In the genomic region with DNA sequence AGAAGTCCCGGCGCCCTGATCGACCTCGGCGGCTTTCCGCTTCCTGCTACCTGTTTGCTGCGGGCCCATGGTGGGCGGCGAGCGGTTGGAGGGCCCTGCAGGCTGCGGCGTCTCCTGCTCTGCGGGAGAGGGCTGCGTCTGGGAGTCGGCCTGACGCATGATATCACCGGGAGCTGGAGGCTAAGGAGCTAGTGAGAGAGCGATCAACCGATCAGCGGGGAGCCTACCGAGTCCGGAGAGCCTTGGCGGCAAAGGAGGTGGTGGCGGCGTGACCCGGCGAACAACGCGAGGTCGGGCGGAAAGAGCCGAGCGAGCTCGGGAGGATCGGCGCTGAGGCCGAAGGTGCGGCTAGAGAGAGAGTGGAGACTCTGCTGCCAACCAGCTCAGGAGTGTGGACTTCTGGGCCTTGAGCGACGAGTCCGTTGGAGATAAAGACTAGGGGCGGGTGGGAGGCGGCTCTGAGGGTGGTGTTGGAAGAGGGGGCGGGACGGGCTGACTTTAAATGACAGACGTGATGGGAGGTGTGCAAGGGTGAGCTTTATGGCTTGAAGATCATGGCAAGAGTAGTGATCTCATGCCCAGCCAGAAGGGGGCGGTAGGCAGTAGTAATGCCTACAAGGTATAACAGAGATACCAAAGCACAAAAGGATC, we compare ENCODE assay signal across 8 mouse cellular contexts. TPM values are rescaled to one million over a fixed set of nuclear protein-coding genes. Genes with fewer than 3 reads are reported as not detected.
DNase-seq lines count a peak whose midpoint lies in the region; ATAC-seq and TF ChIP-seq lines count a peak whose summit lies in the region.

Gene Dcaf12l1 (minus strand): TSS at position 437 of the 651 bp plus-strand sequence.

- no peaks in the 10 kb centered on the region for H3K27me3 ChIP-seq in hindbrain, postnatal 0 days (ENCODE audit: insufficient read depth, low read length)

- peak; percentile 94 for ATAC-seq in hindbrain, postnatal 0 days
- ATAC-seq in monocyte, adult 5-6 weeks (replicated peaks; ENCODE audit: insufficient number of reproducible peaks, low FRiP score, low TSS enrichment, poor library complexity, severe bottlenecking): no peak

- DNase-seq in adrenal gland, adult (ENCODE audit: inconsistent age in 2 of 2, low spot score in 1 of 2): peak; percentile 61 to 79
- peak; percentile 81 to 89 for DNase-seq in cerebellum, postnatal 25 days
- peak; percentile 57 to 71 for DNase-seq in frontal cortex, postnatal 36 days (ENCODE audit: low spot score in 2 of 2)
- peak; percentile 71 for DNase-seq in hindbrain, postnatal 0 days (ENCODE audit: low spot score)
- peak; percentile 48 to 61 for DNase-seq in left cerebral cortex, adult 2 months (ENCODE audit: extremely low spot score in 1 of 2, low spot score in 2 of 2)
- DNase-seq in lung, postnatal 25 days (ENCODE audit: low spot score): peak; percentile 2
- DNase-seq in right cerebral cortex, postnatal 10 days (ENCODE audit: low spot score in 2 of 2): peak; percentile 62 to 63

- H3K4me2 ChIP-seq in hindbrain, postnatal 0 days (ENCODE audit: low read depth, low read length): peak within 1 kb of the TSS; percentile 62

- H3K36me3 ChIP-seq in hindbrain, postnatal 0 days (ENCODE audit: insufficient read depth, low read length): no peaks in the 10 kb centered on the region

- TF ChIP-seq CTCF in hindbrain, postnatal 0 days (IDR thresholded peaks at IDR 0.05; ENCODE audit: low read depth): peak; percentile 52
- TF ChIP-seq CTCF in left cerebral cortex, adult 2 months (IDR thresholded peaks at IDR 0.05): peak; percentile 52

- H3K9me3 ChIP-seq in hindbrain, postnatal 0 days (ENCODE audit: low read length): no peaks in the 10 kb centered on the region

- H3K4me1 ChIP-seq in hindbrain, postnatal 0 days (ENCODE audit: insufficient read depth, low read length): no peaks in the 10 kb centered on the region

- 28% methylated on average over 47 of the region's 47 CpGs for WGBS in hindbrain, postnatal 0 days

- intact Hi-C loops in left cerebral cortex, adult 2 months (cut with DNase I): no loop called here

- peak within 1 kb of the TSS; percentile 49 for H3K4me3 ChIP-seq in hindbrain, postnatal 0 days (ENCODE audit: low read length)
- peak within 1 kb of the TSS; percentile 56 for H3K4me3 ChIP-seq in left cerebral cortex, adult 2 months

- H3K27ac ChIP-seq in hindbrain, postnatal 0 days: peak within 1 kb of the TSS; percentile 51; the same call in 1 of the 2 replicates
- H3K27ac ChIP-seq in left cerebral cortex, adult 2 months: peak within 1 kb of the TSS; percentile 71

- H3K9ac ChIP-seq in hindbrain, postnatal 0 days (replicated peaks; ENCODE audit: low read length): peak within 1 kb of the TSS; percentile 56

RNA-seq across cellular contexts. Expression of gene Dcaf12l1, which starts in this region (rescaled TPM):
- total RNA-seq in hindbrain, postnatal 0 days (2014; rRNA removed): 26.2 and 30.0 TPM in 2 replicates
- 14.1 and 15.0 TPM in 2 replicates for polyA plus RNA-seq in hindbrain, postnatal 0 days (2015; fragmentation: Nextera tagmentation; extraction: Ambion mirVana)
- 10 to 100 TPM; 44.2 to 46.2 TPM for total RNA-seq in left cerebral cortex, adult 2 months (2021)
- not detected in 3 replicates for total RNA-seq in monocyte, adult 5-6 weeks (2017)

Comparison
In these comparisons a context has a peak if more than half of its experiments do, and no peak if none do; other contexts are left out.
1. RNA of gene Dcaf12l1 (total RNA-seq): 44.2 to 46.2 TPM in left cerebral cortex, adult 2 months and 26.2 to 30.0 TPM in hindbrain, postnatal 0 days; not detected in monocyte, adult 5-6 weeks; every median in the first group is over 10 times any median in the second.
2. DNase-seq: peak in every context shown above with its lines; median percentile 85 in cerebellum, postnatal 25 days; 71 in hindbrain, postnatal 0 days; 70 in adrenal gland, adult; 64 in frontal cortex, postnatal 36 days; 62 in right cerebral cortex, postnatal 10 days; 54 in left cerebral cortex, adult 2 months; 2 in lung, postnatal 25 days.